Mouse (Mus musculus): Measurements from ENCODE around the gene Nalcn. TPM values are rescaled to one million over a fixed set of nuclear protein-coding genes. Genes with fewer than 3 reads are reported as not detected.

Nalcn gene
- polyA plus RNA-seq, 1 experiment from 2014 or later = 0.64 TPM

- no peaks in the 10 kb centered on the region for H3K9me3 ChIP-seq
- WGBS = 81% methylated on average over 1 of the region's 1 CpGs
- DNase-seq (ENCODE audit: low spot score) = no peak
- H3K27ac ChIP-seq (replicated peaks) = no peak overlapping the region
- H3K4me1 ChIP-seq = no peaks in the 10 kb centered on the region
- no peaks in the 10 kb centered on the region for H3K27me3 ChIP-seq (replicated peaks; ENCODE audit: low read depth, poor library complexity, severe bottlenecking)
- H3K36me3 ChIP-seq (replicated peaks) = no peaks in the 10 kb centered on the region
- no peak overlapping the region for H3K4me3 ChIP-seq
Observed at GRCm38 (mm10) chr14:123462026-123462425, 164.9 kb downstream of the Nalcn start.

GRCm38 (mm10) chr14:123446031-123446430 is 180.9 kb downstream of the Nalcn start:
- 86% methylated on average over 1 of the region's 1 CpGs for WGBS
- Histone ChIP-seq H3K27ac (replicated peaks) (no peak overlapping the region), H3K4me3 (no peak overlapping the region), H3K27me3 (replicated peaks; ENCODE audit: low read depth, poor library complexity, severe bottlenecking) (no peaks in the 10 kb centered on the region), H3K4me1 (no peaks in the 10 kb centered on the region), H3K9me3 (no peaks in the 10 kb centered on the region), H3K36me3 (replicated peaks) (no peaks in the 10 kb centered on the region)
- no peak for DNase-seq (ENCODE audit: low spot score)

DNA sequence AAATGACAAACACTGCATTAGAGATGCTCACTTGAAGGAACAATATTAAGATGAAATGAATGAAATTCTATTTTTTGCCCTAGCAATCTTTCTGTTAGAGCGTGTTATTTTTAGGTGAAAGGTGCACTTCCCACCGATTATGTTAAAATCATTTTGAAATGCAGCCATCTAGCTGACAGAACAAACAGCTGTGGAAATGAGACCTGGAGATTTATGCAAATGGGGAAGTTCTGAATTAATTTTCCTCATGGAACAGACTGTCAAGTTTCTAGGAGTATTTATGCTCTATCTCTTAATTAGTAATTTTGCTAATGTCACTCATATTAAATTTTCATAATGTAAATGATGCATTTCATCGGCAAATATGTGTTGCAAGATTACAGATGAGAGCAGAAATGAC is 191.4 kb downstream of the Nalcn start:
- WGBS = 92% methylated on average over 3 of the region's 3 CpGs
- Histone ChIP-seq H3K9me3 (no peaks in the 10 kb centered on the region), H3K27me3 (replicated peaks; ENCODE audit: low read depth, poor library complexity, severe bottlenecking) (no peaks in the 10 kb centered on the region), H3K4me3 (no peak overlapping the region), H3K4me1 (no peaks in the 10 kb centered on the region), H3K36me3 (replicated peaks) (no peaks in the 10 kb centered on the region), H3K27ac (replicated peaks) (no peak overlapping the region)
- DNase-seq (ENCODE audit: low spot score) = no peak

- H3K9me3 ChIP-seq = no peaks in the 10 kb centered on the region
- H3K27me3 ChIP-seq (replicated peaks; ENCODE audit: low read depth, poor library complexity, severe bottlenecking) = no peaks in the 10 kb centered on the region
- H3K27ac ChIP-seq (replicated peaks) = no peak overlapping the region
- no peaks in the 10 kb centered on the region for H3K4me1 ChIP-seq
- no peaks in the 10 kb centered on the region for H3K36me3 ChIP-seq (replicated peaks)
- DNase-seq (ENCODE audit: low spot score) = no peak
- 88% methylated on average over 7 of the region's 7 CpGs for WGBS
- no peak overlapping the region for H3K4me3 ChIP-seq
Observed at GRCm38 (mm10) chr14:123376167-123376855, 250.6 kb downstream of the Nalcn start.

DNA sequence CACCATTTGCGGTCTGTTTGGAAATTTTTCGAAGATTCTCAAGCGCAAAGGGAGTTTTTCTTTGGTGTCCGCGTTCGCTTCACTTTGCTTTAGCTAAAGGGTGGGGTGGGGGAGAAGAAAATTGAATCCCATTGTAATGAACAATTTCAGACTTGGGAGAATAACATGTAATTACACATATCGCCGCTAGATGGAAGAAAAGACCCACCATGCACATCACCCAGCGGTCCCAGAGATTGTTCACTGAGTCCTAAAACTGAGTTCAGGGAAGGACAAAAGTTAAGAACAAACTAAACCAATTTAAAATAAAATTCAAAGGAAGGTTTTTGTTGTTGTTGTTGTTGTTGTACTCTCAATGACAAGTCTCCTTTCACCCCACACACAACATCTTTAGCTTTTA is 255.4 kb downstream of the Nalcn start:
- Histone ChIP-seq H3K27me3 (replicated peaks; ENCODE audit: low read depth, poor library complexity, severe bottlenecking) (no peaks in the 10 kb centered on the region), H3K36me3 (replicated peaks) (no peaks in the 10 kb centered on the region), H3K4me1 (no peaks in the 10 kb centered on the region), H3K9me3 (no peaks in the 10 kb centered on the region), H3K27ac (replicated peaks) (no peak overlapping the region), H3K4me3 (no peak overlapping the region)
- WGBS = 16% methylated on average over 9 of the region's 9 CpGs
- DNase-seq (ENCODE audit: low spot score) = peak; percentile 14

DNA sequence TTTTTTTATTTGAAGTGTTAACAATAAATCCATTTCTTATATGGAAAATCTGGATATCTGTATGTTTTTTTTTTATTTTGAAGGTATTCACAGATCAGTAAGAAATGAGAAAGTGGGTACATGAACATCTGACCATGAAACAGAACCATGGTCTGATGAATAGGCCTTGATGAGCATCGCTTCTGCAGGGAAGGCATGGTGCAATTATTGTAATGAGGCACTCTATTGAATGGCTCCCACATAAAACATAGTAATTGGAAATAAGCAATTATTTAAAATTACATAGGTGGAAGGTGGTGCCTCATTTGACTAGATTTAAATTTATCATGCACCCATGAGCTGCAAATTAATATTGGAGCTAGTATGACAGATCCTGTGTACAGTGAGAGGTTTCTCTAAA is 267.3 kb downstream of the Nalcn start:
- Histone ChIP-seq H3K27me3 (replicated peaks; ENCODE audit: low read depth, poor library complexity, severe bottlenecking) (no peaks in the 10 kb centered on the region), H3K27ac (replicated peaks) (no peak overlapping the region), H3K36me3 (replicated peaks) (no peaks in the 10 kb centered on the region), H3K4me1 (no peaks in the 10 kb centered on the region), H3K9me3 (no peaks in the 10 kb centered on the region), H3K4me3 (no peak overlapping the region)
- 82% methylated on average over 1 of the region's 1 CpGs for WGBS
- DNase-seq (ENCODE audit: low spot score) = no peak

DNA sequence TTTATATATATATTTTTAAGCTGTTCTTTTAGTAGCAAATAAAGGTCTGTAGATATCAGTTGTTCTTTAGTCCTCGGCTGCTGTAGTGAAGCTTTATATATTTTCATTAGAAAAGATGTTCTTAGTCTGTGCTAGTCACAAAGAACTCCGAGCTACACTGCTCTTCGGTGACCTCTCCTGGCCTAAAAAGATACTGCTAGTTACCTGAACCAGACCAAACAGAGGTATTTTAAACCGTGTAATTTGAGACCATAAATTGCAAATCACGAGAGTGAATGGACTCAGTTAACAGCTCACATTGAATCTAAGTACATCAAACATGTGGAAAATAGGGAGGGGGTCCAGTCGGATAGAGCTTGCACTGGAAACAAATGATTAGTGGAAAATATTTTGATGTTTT is 274.0 kb downstream of the Nalcn start:
- Histone ChIP-seq H3K4me3 (no peak overlapping the region), H3K27me3 (replicated peaks; ENCODE audit: low read depth, poor library complexity, severe bottlenecking) (no peaks in the 10 kb centered on the region), H3K36me3 (replicated peaks) (no peaks in the 10 kb centered on the region), H3K9me3 (no peaks in the 10 kb centered on the region), H3K4me1 (no peaks in the 10 kb centered on the region), H3K27ac (replicated peaks) (no peak overlapping the region)
- peak; percentile 60 for DNase-seq (ENCODE audit: low spot score)
- 20% methylated on average over 6 of the region's 6 CpGs for WGBS

DNA sequence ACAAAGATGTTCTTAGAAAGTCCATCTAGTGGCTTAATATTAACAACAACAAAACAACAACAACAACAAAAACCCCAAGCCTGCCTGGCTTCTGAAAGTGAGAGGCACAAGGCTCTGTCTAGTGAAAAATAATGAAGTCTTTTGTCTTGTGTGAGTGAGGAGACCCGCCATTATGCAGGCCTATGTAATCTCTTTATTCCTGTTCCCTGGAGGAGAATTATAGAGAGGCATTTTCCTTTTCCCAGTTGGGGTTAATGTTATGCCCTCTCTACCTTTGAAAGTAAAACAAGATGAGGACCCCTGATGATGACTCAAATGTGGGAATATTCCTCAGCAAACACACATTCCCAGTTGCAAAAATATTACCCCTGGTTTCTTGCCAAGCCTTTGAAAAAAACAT is 295.1 kb downstream of the Nalcn start:
- Histone ChIP-seq H3K4me1 (no peaks in the 10 kb centered on the region), H3K36me3 (replicated peaks) (no peaks in the 10 kb centered on the region), H3K9me3 (no peaks in the 10 kb centered on the region), H3K4me3 (no peak overlapping the region), H3K27me3 (replicated peaks; ENCODE audit: low read depth, poor library complexity, severe bottlenecking) (no peaks in the 10 kb centered on the region), H3K27ac (replicated peaks) (no peak overlapping the region)
- WGBS = 23% methylated on average over 1 of the region's 1 CpGs
- no peak for DNase-seq (ENCODE audit: low spot score)

DNA sequence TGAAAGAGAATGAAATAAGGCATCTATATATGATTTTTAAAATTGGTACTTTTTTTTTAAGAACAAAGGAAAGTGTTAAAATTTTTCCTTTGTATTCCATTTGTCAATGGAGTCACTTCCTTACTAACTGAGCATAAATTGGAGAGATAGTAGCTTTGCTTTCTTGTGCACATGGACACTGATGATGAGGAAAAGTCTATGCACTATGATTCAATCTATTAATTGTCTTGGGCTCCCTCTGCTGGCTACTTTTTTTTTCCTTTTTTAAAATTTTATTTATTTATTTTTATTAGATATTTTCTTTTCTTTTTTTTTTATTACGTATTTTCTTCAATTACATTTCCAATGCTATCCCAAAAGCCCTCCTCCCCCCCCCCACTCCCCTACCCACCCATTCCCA is 312.6 kb downstream of the Nalcn start:
- no peak for DNase-seq (ENCODE audit: low spot score)
- WGBS = 57% methylated on average over 1 of the region's 1 CpGs
- Histone ChIP-seq H3K27ac (replicated peaks) (no peak overlapping the region), H3K27me3 (replicated peaks; ENCODE audit: low read depth, poor library complexity, severe bottlenecking) (no peaks in the 10 kb centered on the region), H3K4me3 (no peak overlapping the region), H3K36me3 (replicated peaks) (no peaks in the 10 kb centered on the region), H3K4me1 (no peaks in the 10 kb centered on the region), H3K9me3 (no peaks in the 10 kb centered on the region)

DNA sequence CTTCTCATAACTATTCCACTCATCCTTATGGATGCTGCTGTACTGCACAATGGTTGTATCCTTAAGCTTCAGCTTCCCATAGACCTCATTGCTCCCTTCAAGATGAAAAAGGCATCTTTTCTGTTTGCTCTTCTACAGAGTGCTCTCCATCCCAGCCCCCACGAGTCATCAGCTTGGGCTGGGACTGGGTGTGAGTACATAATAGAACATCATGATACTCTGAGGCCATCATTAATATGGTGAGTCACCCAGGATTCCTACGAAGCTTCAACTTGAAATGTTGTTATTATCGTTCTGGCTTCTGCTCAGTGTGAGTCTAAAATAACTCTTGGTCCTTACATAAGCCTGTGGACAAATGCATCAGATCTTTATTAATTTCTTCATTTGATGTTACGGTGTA is 314.6 kb downstream of the Nalcn start:
- no peak overlapping the region for H3K27ac ChIP-seq (replicated peaks)
- H3K27me3 ChIP-seq (replicated peaks; ENCODE audit: low read depth, poor library complexity, severe bottlenecking) = no peaks in the 10 kb centered on the region
- H3K9me3 ChIP-seq = no peaks in the 10 kb centered on the region
- no peak overlapping the region for H3K4me3 ChIP-seq
- DNase-seq (ENCODE audit: low spot score) = no peak
- H3K4me1 ChIP-seq = no peaks in the 10 kb centered on the region
- 89% methylated on average over 4 of the region's 4 CpGs for whole genome bisulfite sequencing
- no peaks in the 10 kb centered on the region for H3K36me3 ChIP-seq (replicated peaks)

GRCm38 (mm10) chr14:123296068-123296467 is 330.9 kb downstream of the Nalcn start:
- Histone ChIP-seq H3K4me3 (no peak overlapping the region), H3K4me1 (no peaks in the 10 kb centered on the region), H3K27ac (replicated peaks) (no peak overlapping the region), H3K36me3 (replicated peaks) (no peaks in the 10 kb centered on the region), H3K9me3 (no peaks in the 10 kb centered on the region), H3K27me3 (replicated peaks; ENCODE audit: low read depth, poor library complexity, severe bottlenecking) (no peaks in the 10 kb centered on the region)
- DNase-seq (ENCODE audit: low spot score) = no peak

DNA sequence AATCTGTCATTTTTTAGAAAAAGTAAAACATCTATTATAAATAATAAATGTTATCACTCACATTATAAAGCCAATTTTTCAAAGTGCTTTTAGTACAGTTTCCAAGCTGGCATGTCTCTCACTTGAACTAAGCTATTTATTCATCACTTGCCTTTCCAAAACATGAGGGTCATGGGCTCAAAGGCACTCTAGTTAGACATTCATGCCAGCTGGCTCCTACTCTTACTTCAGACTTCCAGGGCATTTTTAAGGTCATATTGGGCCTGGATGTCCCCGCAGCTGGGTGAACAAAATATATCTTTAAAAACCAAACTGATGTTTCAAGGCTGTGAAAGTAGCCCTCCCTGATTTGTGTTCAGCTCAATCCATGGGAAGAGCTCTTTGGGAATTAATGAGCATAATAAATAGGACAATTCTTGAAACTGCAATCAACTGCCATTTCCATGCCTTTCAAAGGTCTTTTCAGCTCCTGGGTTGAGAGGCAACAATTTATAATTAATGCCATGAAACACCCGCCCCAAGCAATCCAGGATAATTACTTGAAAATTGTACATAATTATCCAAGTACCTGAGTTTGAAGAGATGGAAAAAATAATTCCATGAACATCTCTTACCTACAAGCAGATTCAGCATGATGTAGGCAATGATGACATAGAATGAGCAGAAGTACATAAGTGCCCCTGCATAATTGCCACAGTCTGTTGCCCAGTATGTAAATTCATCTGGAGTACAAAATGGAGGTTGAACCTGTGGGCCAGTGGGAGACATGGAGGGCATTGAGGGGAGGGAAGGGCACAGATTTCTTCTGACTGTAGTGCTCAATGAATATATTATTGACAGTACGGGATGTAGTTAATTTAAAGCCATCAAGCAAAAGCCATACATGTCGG is 335.6 kb downstream of the Nalcn start:
- no peaks in the 10 kb centered on the region for H3K27me3 ChIP-seq (replicated peaks; ENCODE audit: low read depth, poor library complexity, severe bottlenecking)
- no peaks in the 10 kb centered on the region for H3K4me1 ChIP-seq
- H3K4me3 ChIP-seq = no peak overlapping the region
- DNase-seq (ENCODE audit: low spot score) = no peak
- H3K9me3 ChIP-seq = no peaks in the 10 kb centered on the region
- H3K27ac ChIP-seq (replicated peaks) = no peak overlapping the region
- no peaks in the 10 kb centered on the region for H3K36me3 ChIP-seq (replicated peaks)
- 87% methylated on average over 4 of the region's 4 CpGs for WGBS

DNA sequence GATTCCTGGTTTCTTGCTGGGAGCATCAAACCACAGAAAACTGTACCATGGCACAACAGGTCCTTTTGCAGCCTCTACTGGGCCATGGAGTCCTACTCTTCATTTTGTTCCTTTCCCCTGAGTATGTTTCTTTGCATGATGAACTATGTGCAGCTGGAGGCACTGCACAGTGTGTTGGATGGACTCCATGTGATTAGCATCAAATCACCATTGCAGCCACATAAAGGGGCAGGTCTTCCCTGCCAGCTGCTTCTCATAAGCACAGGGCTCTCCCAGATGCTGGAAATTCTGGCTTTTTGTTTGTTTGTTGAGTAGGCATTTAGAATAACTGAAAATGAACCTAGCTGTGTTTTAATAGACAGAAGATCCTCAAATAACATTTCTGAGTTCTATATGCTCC is 344.8 kb downstream of the Nalcn start:
- Histone ChIP-seq H3K4me3 (no peak overlapping the region), H3K4me1 (no peaks in the 10 kb centered on the region), H3K27ac (replicated peaks) (no peak overlapping the region), H3K27me3 (replicated peaks; ENCODE audit: low read depth, poor library complexity, severe bottlenecking) (no peaks in the 10 kb centered on the region), H3K36me3 (replicated peaks) (no peaks in the 10 kb centered on the region), H3K9me3 (no peaks in the 10 kb centered on the region)
- no peak for DNase-seq (ENCODE audit: low spot score)
